Mouse (Mus musculus) cerebellum, adult 2 months (tissue): ENCODE measurements around the gene Hcfc1r1.

Experiments
- CTCF ChIP-seq: fragments of 200-500 bp; IDR thresholded peaks from 2 replicates; pipeline ENCODE4 v1.5.1; 2011; ENCODE audit warnings: low read depth, mild to moderate bottlenecking, control low read depth, low read length, moderate library complexity, borderline replicate concordance; ENCODE audit not compliant: insufficient read depth
- POLR2A ChIP-seq: fragments of 200-500 bp; IDR thresholded peaks from 2 replicates; pipeline ENCODE4 v1.6.1; 2011; ENCODE audit warnings: low read length, control low read depth, borderline replicate concordance; ENCODE audit not compliant: insufficient read depth

DNA sequence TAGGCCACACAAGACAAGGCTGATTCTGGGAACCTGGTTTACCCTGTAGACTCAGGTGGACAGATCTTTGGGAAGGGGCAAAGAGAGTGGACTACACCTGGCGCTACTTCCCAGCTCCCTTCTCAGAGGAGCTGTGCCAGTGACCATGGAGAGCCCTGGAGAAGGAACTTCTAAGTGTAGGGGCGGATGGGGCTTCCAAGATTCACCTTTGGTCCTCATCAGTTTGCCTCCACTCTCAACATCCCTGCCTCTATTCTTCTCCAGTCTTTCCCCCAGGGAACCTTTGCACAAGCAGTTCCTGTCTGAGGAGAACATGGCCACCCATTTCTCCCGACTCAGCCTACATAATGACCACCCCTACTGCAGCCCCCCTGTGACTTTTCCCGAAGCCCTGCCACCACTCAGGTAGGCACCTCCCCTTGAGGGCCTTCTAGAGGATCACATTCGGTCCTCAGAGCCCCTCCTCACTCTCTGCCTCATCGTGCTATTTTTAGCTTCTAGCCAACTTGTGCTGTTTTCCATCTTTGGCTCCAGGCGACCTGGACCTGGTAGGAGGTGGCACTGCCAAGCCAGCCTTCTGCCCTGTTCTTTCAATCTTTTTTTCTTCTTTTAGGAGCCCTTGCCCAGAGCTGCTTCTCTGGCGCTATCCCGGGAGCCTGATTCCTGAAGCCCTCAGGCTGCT is 1.0 kb downstream of the Hcfc1r1 start:
- no peak for TF ChIP-seq CTCF
- TF ChIP-seq POLR2A: no peak
